Mouse (Mus musculus) layer of hippocampus, postnatal 10 days (tissue): ENCODE results near the gene Vmn1r43. TPM values are rescaled to one million over a fixed set of nuclear protein-coding genes. Genes with fewer than 3 reads are reported as not detected.
"Not testable (repeated sequence)": the region's sequence is repeated elsewhere in the genome, so short reads cannot be mapped to it uniquely, and the experiment has no call there.

Experiments
- DNase-seq, 2 experiments: peaks; one replicate each; pipeline ENCODE4 v3.0.0; 2021; ENCODE audit warnings: low spot score in 2 of 2
- long read RNA-seq: library from polyadenylated mRNA; stranded (forward); transcript quantifications from one replicate; pipeline ENCODE4 v2.0.0, GENCODE M21; 2023
- total RNA-seq, 2 experiments: library from RNA; stranded (reverse); gene quantifications; 2 replicates each; pipeline ENCODE4 v1.2.3; 2021

Vmn1r43 gene
- not detected for total RNA-seq
- long read RNA-seq = 0 reads

- not testable (repeated sequence) for DNase-seq
These were observed at the start of gene Vmn1r43, which contains the start of gene Vmn1r42 for GRCm38 (mm10) chr6:89876313-89876712. TSS of gene Vmn1r43 (minus strand) at chr6:89876413. TSS of gene Vmn1r42 (minus strand) at chr6:89876413.

- no peak for DNase-seq
These were observed 7.6 kb upstream of the Vmn1r43 start for GRCm38 (mm10) chr6:89883812-89884211.

- DNase-seq = no peak
These were observed 7.1 kb upstream of the Vmn1r43 start, which contains the start of gene Vmn1r44 for GRCm38 (mm10) chr6:89883360-89883759. TSS of gene Vmn1r44 (plus strand) at chr6:89883660.

GRCm38 (mm10) chr6:89880867-89881266, 4.7 kb upstream of the Vmn1r43 start:
- DNase-seq = no peak

GRCm38 (mm10) chr6:89876963-89877362, 750 bp upstream of the Vmn1r43 start:
- DNase-seq = no peak

GRCm38 (mm10) chr6:89867976-89868375, 8.2 kb downstream of the Vmn1r43 start:
- DNase-seq = no peak

- no peak for DNase-seq
These were observed 8.9 kb downstream of the Vmn1r43 start for GRCm38 (mm10) chr6:89867276-89867675.

- no peak for DNase-seq
These were observed 12.4 kb downstream of the Vmn1r43 start for GRCm38 (mm10) chr6:89863792-89864191.

- no peak for DNase-seq
These were observed 16.4 kb downstream of the Vmn1r43 start for GRCm38 (mm10) chr6:89859839-89860238.

- DNase-seq = no peak
These were observed 18.7 kb downstream of the Vmn1r43 start for GRCm38 (mm10) chr6:89857552-89857951.

Other genes with a start within 250 kb of the Vmn1r43 start
- gene Txnrd3, start 232.4 kb downstream of the Vmn1r43 start, total RNA-seq = 1 to 10 TPM; 8.0 to 8.9 TPM
- gene Vmn1r40, start 168.9 kb downstream of the Vmn1r43 start, total RNA-seq = not detected
- not detected for gene Vmn1r41, start 135.6 kb downstream of the Vmn1r43 start, total RNA-seq
- gene Vmn1r42, start within 50 bp of the Vmn1r43 start, total RNA-seq = not detected
- gene Vmn1r44, start 7.2 kb upstream of the Vmn1r43 start, total RNA-seq = not detected
- gene Vmn1r45, start 64.2 kb upstream of the Vmn1r43 start, total RNA-seq = not detected
- not detected for gene Vmn1r46, start 92.9 kb upstream of the Vmn1r43 start, total RNA-seq
- not detected for gene Vmn1r47, start 139.7 kb upstream of the Vmn1r43 start, total RNA-seq
- gene Vmn1r48, start 160.4 kb upstream of the Vmn1r43 start, total RNA-seq = not detected
- gene Vmn1r49, start 202.1 kb upstream of the Vmn1r43 start, total RNA-seq = not detected
- not detected for gene Vmn1r50, start 225.0 kb upstream of the Vmn1r43 start, total RNA-seq
- not detected for gene Vmn1r51, start 246.2 kb upstream of the Vmn1r43 start, total RNA-seq